Mouse (Mus musculus): ENCODE results near the gene Park7.
A peak's percentile ranks its signal among the peaks of the same experiment; 100 is the strongest.

Gene Park7

DNA sequence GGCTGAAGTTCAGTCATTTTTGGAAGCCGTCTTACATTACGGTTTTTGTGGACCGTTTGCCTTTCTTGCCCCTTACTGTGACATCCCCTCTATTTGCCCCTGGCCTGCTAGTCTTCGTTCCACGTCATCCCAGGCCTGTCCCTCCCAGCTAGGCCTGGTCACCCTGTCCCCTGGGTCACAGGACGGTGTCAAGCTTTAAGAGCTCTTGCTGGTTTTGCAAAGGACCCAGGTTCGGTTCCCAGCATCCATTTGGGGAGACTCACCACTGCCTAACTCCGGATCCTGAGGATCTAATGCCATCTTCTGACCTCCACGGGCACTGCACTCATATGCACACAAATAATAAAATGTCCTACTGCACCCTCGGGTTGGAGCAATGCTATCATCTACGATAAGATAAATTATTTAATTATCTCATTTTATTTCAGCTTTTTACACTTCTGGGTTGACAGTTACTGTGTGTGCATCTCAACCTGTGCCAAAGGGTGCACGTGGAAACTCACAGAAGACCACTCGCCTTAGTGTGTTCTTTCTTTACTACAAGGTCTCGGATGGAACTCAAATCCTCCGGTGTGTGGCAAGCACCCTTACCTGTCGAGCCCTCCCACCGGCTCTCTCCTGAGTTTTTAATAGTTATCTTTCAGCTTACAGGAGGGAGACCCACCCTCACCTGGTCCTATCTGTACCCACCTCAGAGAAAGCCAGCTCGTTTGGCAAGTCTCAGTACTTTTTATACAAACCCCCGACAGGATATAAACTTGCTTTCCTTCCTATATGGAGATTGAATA, 3.9 kb downstream of the Park7 start:
- no peak for DNase-seq

DNA sequence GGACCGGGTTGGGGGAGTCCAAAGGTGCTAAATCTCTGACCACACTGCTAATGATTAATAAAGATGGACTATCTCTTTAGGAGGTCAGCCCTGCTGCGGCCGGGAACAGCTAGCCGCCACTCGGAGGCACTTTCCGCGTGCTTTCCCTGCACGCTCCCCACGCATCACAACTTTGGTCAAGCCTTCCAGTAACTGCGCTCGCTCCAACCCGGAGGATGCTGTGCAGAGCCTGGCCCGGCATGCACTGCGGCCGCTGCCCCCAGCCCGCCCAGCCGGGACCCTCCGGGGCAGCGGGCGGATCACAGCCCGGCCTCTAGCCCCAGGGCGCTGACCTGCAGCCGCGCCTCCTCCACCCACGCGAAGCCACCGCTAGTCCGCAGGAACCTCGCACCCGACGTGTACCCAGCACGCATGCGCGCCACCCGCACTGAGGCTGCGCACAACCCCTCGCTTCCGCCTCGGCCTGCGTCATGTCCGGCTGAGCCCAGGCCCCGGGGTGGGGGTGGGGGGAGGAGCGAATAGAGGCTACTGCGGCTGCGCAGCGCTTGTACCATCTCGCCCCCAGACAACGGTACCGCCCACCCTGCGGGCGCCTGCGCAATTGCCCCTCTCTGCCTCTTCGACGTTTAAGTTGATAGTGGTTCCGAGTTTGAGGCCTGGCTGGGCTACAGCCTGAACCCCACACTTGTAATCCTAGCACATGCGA, 4.6 kb downstream of the Park7 start:
- DNase-seq, result peak; percentile 99

DNA sequence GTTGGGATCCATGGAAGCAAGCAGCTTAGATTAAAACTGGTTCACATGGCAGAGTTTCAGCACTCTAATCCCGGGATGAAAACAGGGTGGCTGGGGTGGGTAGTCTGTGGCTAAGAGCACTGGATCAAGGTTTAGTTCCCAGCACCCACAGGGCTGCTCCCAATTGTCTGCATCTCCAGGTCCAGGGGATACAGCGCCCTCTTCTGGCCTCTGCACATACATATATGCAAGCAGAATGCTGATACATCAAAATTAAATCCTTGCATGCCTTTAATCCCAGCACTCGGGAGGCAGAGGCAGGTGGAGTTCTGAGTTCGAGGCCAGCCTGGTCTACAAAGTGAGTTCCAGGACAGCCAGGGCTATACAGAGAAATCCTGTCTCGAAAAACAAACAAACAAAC, 5.7 kb downstream of the Park7 start:
- DNase-seq, result peak; percentile 47

DNA sequence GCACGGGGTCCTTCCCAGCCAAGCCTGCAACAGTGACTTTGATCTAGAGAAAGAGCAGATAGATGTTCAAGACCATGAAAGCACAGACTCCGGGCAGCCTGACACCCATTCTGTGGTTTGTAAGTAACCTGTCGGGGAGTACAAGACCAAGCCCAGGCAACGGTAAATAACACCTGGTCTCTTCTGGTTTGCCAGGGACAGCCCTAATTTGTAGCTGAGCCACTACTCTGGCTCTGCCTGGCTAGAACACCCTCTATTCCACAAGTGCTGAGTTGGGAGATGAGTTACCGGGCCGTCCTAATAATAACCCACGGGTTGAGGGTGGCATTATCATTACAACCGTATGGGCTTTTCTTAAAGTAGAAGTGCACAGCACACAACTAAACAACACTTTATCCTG, 7.1 kb downstream of the Park7 start:
- DNase-seq, result no peak

DNA sequence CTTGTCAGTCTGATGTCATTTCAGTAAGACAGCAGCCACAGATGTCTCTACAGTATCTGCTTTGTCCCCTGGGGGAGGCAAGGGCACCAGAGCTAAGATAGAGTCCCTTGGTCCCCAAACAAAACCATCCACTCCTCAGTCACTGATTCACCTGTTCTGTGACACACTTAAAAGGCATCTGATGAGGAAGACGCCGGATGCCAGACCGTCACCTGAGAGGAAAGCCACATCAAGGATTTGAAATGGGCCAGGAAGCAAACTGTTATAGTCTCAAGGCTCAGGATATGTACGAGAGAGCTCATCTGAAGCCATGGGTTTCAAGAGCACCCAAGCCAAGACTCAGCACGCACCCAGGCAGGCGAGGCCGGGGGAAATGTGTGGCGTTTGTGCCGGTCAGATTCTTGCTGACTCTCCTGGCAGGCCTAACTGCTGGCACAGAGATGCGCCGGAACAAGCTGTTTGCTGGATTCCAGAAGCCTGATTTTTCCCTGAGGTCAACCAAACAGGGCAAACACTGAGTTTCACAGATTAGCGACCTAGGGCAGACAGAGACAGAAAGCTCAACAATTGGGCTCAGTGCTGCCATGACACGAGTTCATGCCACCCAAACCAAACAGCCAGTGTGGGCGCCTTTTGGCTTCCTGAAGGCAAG, 11.0 kb downstream of the Park7 start:
- DNase-seq, result peak; percentile 33

DNA sequence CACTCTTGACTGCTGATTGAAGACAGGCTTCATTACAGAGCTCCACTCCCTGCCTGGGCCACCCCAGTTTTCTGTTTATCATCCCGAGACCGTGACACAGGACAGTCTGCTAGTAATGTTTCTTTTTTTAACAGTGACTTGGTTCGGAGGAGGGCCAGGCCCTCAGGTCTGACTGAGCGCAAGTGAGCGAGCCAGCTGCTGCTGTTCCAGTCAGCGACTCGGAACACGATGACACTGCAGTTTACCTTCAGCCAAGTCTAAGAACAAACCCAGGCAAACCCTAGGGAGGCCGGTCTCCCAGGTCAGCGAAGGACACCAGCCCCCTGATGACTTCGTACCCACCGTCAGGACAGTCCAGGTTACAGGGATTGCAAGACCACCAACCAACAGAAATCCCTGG, 12.2 kb downstream of the Park7 start:
- no peak for DNase-seq

DNA sequence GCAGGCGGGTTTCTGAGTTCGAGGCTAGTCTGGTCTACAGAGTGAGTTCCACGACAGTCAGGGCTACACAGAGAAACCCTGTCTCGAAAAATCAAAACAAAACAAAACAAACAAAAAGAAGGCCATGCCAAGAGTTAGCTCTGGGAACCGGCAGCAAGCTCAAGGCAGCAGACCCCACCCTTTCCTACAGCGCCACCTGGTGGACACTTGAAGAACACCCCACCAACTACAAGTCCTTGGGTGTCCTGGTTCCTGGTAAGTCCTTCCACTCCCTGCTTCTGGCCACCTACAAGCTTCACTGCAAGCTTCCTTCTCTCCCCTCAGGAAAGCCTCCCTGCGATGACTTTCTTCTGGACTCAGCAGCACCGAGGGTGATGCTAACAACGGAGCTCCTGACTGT, 12.6 kb downstream of the Park7 start:
- DNase-seq, result peak; percentile 84

DNA sequence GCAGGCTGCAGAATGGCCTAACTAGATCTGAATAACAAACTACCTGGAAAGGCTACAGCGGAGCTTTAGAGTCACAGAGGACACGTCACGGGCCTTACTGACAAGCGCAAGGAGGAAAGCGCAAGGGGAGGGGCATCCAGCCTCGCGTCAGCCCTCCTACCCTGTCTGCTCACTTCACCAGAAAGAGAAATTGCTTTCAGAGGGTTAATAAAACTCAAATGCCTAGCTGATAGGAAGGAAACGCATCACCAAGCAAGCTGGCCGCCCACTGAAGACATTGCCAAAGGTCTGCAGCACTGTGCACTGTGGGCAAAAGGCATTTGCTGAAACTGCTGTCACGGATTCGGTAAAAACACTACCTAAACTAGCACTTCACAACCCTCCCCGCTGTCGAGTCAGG, 13.8 kb downstream of the Park7 start:
- DNase-seq, result no peak

DNA sequence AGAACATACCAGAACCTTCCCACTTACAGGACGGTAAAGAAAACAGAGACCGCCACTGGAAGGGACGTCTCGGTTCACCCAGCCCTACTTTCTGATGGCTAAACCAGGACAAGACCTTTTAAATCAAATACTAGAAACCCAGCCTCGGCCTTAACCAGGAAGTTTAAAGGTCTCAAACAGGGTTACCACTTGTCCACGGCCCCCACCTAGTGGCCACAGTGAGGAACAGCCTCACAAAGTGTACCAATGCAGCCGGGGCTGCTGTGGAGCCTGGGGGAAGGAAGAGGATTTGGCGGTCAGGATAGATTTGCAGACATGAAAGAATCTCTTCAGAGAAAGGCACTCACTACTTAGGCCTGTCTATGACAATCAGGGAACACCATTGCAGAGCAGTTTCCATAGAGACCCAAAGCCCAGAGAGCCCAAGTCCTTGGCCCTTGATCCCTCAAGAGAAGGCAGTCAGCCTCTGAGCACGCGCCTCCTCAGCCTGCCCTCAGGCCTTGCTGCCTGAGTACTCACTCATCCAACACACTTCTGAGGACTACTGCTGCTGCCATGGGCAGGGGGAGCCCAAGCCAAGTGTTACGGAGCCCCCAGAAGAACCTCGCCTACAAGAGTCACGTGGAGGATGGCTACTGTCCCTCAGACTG, 15.4 kb downstream of the Park7 start:
- DNase-seq, result peak; percentile 87

DNA sequence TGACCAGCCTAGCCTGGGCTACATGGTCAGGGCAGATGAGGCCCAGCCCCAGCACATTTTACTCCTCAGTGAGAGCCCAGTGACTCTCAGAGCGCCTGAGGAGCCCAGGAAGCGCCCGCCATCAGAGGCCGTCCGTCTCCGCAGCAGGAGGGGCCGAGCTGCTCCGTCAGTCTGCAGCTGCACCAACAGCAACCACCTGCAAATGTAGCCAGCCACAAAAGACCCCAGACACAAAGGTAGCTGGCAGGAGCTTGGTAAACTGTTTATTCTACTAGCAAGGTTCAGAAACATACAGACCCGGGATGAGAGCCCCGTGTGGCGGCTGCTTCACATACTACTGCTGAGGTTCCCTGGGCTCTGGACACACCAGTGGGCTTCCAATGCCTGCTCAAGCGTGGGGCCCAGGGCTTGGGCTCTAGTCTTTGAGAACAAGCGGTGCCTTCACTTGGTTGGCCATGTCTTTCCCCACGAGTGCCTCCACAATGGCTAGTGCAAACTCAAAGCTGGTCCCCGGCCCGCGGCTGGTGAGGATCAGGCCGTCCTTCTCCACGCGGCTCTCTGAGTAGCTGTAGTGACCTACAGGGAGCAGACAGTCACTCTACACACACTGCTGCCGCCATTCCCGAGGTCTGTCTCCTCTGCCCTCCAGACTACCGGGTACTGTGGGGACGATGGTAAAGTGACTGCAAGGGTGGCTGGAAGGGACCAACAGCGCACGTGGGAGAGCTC, 17.2 kb downstream of the Park7 start:
- DNase-seq, result peak; percentile 79

DNA sequence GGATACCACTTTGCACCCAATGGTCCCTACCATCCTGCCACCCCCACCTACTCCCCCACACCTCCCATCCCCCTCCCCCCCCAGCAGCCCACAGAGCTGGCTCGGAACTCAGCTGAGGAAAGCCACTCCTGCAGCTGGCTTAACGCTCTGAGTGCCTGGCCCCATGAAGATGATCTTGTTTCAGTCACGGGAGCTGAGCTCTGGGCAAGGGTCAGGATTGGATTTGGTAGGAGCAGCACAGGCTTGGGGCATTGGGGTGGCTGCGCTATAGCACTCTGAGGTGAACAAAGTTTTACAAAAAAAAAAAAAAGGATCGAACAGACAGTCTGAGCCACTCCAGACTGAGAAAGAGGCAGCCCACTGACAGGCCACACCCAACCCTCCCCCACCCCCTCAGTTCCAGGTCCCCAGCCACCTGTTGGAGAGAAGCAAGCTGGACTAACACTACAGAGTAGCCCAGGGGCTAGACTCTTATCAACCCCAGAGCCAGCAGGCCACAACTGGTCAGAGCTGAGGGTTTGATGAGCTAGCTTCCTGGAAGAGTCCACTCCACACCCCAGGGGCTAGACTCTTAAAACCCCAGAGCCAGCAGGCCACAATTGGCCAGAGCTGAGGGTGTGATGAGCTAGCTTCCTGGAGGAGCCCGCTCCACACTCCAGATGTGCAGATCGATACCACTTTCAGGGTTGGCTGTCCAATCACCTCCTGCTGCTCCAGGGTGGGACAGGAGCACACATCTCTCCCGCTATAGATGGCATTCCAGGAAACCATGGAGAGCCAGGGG, 19.3 kb downstream of the Park7 start:
- DNase-seq, result peak; percentile 23

DNA sequence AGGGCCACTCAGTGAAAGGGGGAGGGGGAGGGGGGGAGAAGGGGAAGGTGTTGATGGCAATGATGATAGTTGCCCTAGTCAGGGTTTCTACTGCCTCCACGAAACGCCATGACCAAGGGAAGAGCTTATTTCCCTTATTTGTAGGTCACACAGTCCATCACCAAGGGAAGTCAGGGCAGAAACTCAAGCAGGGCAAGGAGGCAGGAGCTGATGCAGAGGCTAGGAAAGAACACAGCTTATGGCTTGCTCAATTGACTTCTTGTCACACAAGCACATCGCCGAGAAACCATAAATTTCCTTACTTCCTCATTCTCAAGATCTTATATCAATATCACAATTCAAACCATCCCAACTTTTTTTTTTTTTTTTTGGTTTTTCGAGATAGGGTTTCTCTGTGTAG, 22.9 kb downstream of the Park7 start:
- no peak for DNase-seq

DNA sequence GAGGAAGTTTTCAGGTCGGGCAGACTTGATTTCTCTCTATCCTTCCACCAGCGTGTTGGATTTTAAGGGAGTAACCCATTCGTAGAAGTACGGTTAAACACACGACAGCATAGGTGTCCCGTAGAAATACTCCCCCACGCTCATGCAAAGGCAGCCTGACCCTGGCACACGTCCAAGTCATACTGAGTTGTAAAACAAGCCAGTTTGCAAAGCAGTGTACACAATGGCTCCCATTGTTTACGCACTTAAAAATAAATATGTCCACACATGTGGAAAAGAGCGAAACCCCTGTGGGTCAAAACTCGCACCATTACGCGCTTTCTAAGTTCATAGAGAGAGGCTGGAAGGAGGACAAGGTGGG, 24.3 kb downstream of the Park7 start:
- no peak for DNase-seq

DNA sequence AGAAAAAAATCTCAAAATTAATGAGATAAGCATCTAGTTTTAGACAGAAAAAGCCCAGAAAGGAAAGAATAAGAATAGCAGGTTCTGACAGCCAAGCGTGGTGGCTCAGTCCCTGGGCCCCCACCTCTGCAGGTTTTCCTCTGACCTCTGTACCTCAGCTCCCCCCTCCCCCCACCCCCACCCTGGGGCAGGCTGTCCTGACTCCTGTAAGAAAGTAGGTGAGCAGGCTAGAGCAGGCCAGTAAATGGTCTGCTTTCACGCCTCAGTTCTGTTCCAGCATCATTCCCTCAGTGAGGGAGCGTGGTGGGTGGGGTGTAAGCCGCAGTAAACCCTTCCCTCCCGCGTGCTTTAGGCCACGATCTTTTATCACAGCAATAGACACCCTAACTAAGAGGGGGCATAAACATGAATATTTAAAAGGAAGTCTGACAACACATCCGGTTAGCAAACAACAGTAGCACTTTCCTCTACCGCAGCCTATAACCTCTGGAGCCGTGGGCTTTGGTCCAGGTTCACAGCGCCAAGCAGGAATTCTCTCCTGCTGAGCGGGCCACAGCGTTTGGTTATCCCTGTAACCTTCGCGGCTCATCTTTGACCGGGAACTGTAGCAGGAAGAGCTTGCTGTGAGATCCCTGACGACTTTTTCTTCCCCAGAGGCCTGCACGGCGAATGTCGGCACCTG, 24.8 kb downstream of the Park7 start:
- DNase-seq, result no peak

DNA sequence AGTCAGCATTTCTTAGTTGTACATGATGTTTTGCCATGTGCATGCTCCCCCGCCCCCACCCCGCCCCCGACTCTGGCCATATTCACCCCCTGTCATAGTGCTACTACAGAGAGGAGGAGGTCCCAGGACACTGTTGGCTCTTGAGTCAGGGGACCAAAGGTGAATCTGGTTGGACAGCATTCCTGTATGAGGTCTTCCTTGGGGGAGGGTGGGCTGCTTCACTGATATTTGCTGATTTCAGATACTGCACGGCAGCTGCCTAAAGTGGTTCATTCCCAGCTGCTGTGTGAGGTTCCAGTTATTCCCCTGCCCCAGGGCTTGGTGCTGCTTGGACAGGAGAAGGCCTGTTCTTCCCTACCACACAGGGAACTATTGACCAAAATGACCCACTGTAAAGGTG, 25.7 kb downstream of the Park7 start:
- no peak for DNase-seq

DNA sequence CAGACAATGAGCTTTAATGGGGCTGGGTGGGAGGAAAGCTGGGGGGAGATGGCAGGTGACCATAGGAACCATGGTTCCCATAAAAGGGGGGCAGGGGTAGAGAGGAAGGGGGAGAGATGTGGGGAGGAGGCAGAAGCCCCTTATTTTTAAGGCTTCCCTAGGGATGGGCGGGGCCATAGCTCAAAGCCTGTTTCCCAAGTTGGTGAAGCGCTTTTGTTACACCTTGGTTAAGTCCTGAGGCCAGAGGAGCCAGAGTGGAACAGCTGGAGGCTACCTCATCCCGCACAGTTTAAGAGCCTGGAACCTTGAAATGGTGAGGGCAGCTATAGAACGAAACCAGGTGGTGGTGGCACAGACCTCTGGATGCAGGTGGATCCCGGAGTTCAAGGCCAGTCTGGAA, 26.3 kb downstream of the Park7 start:
- DNase-seq, result no peak

DNA sequence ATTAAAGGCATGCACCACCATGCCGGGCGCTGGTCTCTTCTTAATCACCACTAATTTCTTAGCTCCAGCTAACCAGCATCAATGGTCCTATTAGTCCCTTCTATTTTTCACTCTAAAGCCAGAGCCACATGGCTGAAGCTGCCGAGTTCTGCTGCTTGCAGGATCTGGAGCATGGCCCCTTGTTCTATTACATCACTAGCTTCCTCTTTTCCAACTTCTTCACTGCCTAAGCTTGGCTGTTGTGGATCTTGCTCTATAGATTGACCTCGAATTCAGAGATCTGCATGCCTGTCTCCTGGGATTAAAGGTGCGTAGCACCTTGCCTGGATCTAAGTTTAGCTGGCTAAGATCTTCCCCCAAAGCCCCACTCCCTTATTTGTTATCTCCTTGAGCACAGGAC, 31.6 kb downstream of the Park7 start:
- DNase-seq, result no peak

DNA sequence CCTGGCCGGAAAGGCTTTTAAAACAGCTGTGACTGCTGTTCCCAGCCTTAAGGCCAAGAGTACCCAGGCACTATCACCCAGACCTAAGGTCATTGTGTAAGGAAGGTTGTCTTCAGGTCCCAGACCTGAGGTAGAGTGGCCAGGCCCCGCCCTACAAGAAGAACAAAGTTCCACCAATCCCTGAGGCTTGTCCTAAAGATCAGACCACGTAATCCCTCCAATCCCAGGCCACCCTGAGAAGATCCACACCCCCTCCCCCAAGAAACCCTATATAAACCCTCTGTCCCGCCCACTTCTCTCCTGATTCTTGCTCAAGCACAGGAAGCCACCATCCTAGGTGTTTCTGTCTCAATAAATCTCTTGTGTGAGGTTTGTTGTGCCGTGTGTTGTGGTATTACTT, 33.9 kb downstream of the Park7 start:
- no peak for DNase-seq

DNA sequence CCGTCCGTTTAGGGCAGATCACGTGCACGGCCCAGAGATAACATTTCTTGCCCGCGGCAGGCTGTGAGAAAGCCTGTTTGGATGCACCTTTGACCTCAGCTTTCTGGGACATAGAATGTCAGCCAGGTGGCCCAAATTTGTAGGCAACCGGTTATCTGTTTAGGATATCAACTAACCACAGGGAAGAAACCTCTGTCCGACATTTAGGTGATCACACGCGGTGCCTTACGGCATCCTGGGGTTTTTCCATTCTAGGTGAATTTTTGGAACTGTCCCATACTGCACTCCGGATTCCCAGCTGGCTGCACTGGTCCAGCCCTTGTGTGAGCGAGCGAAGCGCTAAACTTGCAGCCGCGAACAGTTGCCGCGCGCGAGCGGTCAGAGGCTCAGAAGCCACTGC, 34.6 kb downstream of the Park7 start:
- DNase-seq, result no peak

DNA sequence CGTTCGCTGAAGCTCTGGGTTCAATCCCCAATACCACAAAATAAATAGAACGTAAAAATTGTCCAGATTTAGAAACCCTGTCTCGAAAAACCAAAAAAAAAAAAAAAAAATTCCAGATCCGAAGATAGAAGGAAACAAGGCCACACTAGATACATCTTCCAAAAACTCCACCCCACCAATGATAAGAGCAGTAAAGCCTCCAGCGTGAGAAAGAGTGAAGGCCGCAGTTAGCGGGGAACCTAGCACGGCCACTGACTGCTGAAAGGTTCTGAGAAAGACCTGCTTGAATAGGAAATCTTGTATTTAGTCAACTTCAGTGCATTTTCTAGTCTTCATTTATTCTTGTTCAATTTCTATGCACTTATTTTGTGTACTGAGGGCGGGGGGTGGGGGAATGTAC, 38.8 kb downstream of the Park7 start:
- DNase-seq, result no peak

DNA sequence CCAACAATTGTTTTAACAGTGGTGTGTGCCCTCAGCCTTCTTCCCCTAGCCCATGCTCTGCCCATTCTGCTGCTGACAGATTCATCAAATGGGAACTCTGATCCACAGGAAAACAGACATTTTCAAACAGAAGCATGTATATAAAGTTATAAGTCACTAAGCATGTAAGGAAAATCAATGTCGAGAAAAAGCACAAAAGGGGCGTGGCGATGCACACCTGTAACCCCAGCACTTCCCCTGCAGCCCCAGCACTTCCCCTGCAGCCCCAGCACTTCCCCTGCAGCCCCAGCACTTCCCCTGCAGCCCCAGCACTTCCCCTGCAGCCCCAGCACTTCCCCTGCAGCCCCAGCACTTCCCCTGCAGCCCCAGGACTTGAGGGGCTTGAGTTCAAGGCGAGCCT, 39.8 kb downstream of the Park7 start:
- peak; percentile 35 for DNase-seq

DNA sequence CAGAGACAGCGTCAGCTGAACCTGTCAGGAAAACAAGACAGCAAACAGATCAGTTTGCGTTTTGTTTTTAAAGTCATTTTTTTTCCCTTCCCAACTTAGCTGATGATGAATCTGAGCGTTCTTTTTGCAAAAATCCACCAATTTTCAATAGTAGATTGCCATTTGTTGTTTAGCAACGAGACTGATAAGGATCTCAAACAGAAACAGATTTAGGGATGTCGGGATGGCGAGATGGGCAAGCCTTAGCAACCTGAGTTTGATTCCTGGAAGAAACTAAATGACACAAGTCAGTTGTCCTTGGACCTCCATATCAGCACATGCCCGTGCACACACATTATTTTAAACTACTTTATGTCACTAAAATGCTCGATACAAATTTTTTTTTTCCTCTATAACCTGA, 41.6 kb downstream of the Park7 start:
- DNase-seq, result no peak
